Mouse (Mus musculus): ENCODE results near the gene Nudt1. TPM values are rescaled to one million over a fixed set of nuclear protein-coding genes. Genes with fewer than 3 reads are reported as not detected.

Gene Nudt1
- polyA plus RNA-seq, 1 experiment = 18.2 TPM

DNA sequence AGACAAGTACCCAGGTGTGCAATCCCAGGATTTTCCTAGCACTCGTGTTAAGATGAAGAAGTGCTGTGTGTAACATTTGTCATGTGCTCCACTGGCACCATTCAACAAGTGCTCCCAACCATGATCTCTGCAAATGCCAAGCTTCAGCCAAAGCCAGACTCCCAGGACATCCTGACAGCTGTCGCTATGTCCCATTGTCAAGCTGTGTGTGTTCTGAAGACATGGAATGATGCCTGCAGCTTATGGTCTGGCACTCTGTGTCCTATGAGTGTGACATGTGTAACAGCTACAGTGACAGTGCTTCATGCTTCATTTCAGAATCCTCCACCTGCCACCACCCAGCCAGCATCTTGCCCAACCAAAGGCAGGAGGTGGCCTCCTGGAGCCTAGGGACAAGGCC, 37.4 kb upstream of the Nudt1 start:
- Histone ChIP-seq H3K36me3 (ENCODE audit: control insufficient read depth, insufficient read depth) (no peaks in the 10 kb centered on the region), H3K4me3 (no peak overlapping the region), H3K79me2 (ENCODE audit: control insufficient read depth, insufficient read depth) (no peaks in the 10 kb centered on the region), H3ac (ENCODE audit: control insufficient read depth, insufficient read length) (no peak overlapping the region), H3K27me3 (ENCODE audit: control insufficient read depth, insufficient read depth, insufficient read length) (no peaks in the 10 kb centered on the region), H3K4me2 (ENCODE audit: low read depth) (no peak overlapping the region)
- TF ChIP-seq TCF12 (IDR thresholded peaks at IDR 0.05; ENCODE audit: insufficient read depth, poor library complexity, severe bottlenecking) = no peak
- TF ChIP-seq POLR2A (IDR thresholded peaks at IDR 0.05; ENCODE audit: insufficient read length, low read depth) = no peak
- TF ChIP-seq POLR2AphosphoS2 (IDR thresholded peaks at IDR 0.05; ENCODE audit: insufficient read length, low read depth) = no peak
- TF ChIP-seq E2F4 (IDR thresholded peaks at IDR 0.05; ENCODE audit: insufficient read depth) = no peak
- TF ChIP-seq MYOG (IDR thresholded peaks at IDR 0.05; ENCODE audit: control insufficient read depth in 1 of 3, insufficient read depth in 1 of 3, insufficient read length in 2 of 3, low read depth in 2 of 3) = peak in 1 of 3 experiments; percentile 14
- no peak for TF ChIP-seq REST (IDR thresholded peaks at IDR 0.05; ENCODE audit: insufficient read depth, insufficient read length)
- no peak for TF ChIP-seq SRF (IDR thresholded peaks at IDR 0.05; ENCODE audit: control insufficient read depth, insufficient read length, low read depth)
- TF ChIP-seq MYOD1 (IDR thresholded peaks at IDR 0.05; ENCODE audit: control insufficient read depth in 1 of 3, insufficient read length in 2 of 3, low read depth in 2 of 3) = peak in 1 of 3 experiments; percentile 10

DNA sequence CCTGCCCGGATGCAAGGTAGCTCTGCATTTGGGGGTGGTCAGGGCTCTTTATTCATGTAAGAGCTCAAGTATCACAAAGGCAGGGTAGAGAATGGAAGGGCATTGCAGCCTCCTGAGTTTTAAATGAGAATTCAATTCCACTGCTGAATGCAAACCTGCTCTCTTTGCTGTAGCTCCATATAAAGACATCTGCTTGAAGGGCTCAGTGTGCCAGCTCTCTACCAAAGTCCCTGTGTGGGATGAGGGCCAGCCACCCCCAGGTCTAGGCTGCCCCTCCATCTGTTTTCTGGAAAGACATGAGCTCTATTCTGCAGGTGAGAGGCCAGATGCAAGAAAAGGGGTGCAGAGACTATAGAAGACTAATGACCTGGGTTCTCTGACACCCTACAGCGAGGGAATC, 36.7 kb upstream of the Nudt1 start:
- no peak overlapping the region for H3ac ChIP-seq (ENCODE audit: control insufficient read depth, insufficient read length)
- H3K79me2 ChIP-seq (ENCODE audit: control insufficient read depth, insufficient read depth) = no peaks in the 10 kb centered on the region
- no peaks in the 10 kb centered on the region for H3K27me3 ChIP-seq (ENCODE audit: control insufficient read depth, insufficient read depth, insufficient read length)
- H3K4me3 ChIP-seq = no peak overlapping the region
- TF ChIP-seq TCF3 (IDR thresholded peaks at IDR 0.05; ENCODE audit: insufficient read length, low read depth) = no peak
- no peak for TF ChIP-seq MYOD1 (IDR thresholded peaks at IDR 0.05; ENCODE audit: control insufficient read depth in 1 of 3, insufficient read length in 2 of 3, low read depth in 2 of 3)
- no peak for TF ChIP-seq MYOG (IDR thresholded peaks at IDR 0.05; ENCODE audit: control insufficient read depth in 1 of 3, insufficient read depth in 1 of 3, insufficient read length in 2 of 3, low read depth in 2 of 3)
- TF ChIP-seq REST (IDR thresholded peaks at IDR 0.05; ENCODE audit: insufficient read depth, insufficient read length) = no peak
- no peak for TF ChIP-seq USF1 (IDR thresholded peaks at IDR 0.05; ENCODE audit: low read depth)
- TF ChIP-seq E2F4 (IDR thresholded peaks at IDR 0.05; ENCODE audit: insufficient read depth) = no peak
- TF ChIP-seq CEBPB (IDR thresholded peaks at IDR 0.05; ENCODE audit: insufficient read depth, poor library complexity, severe bottlenecking) = no peak
- no peak for TF ChIP-seq POLR2A (IDR thresholded peaks at IDR 0.05; ENCODE audit: insufficient read length, low read depth)
- no peak for TF ChIP-seq MAX (IDR thresholded peaks at IDR 0.05; ENCODE audit: low read depth)
- TF ChIP-seq POLR2AphosphoS2 (IDR thresholded peaks at IDR 0.05; ENCODE audit: insufficient read length, low read depth) = no peak
- TF ChIP-seq TCF12 (IDR thresholded peaks at IDR 0.05; ENCODE audit: insufficient read depth, poor library complexity, severe bottlenecking) = no peak
- TF ChIP-seq SRF (IDR thresholded peaks at IDR 0.05; ENCODE audit: control insufficient read depth, insufficient read length, low read depth) = no peak
- H3K4me2 ChIP-seq (ENCODE audit: low read depth) = no peak overlapping the region
- H3K36me3 ChIP-seq (ENCODE audit: control insufficient read depth, insufficient read depth) = no peaks in the 10 kb centered on the region

DNA sequence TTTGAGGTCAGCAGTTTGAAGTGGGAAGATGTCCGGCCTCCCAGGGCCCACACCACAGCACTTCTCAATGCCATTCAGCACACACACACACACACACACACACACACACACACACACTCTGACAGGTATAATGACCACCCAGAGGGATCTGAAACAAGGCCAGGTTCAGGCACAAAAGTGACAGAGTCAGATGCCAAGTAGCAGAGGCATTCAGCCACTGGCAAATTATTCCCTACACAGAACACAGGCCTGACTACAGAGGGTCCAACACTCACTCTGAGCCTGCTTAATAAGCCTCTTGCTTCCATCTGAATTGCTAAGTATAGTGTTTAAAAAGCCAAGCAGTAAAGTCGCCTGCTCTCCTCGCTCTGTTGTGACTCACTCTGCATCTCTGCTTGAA, 33.2 kb upstream of the Nudt1 start:
- Histone ChIP-seq H3K4me3 (no peak overlapping the region), H3K27me3 (ENCODE audit: control insufficient read depth, insufficient read depth, insufficient read length) (no peaks in the 10 kb centered on the region), H3K36me3 (ENCODE audit: control insufficient read depth, insufficient read depth) (no peaks in the 10 kb centered on the region), H3K79me2 (ENCODE audit: control insufficient read depth, insufficient read depth) (no peaks in the 10 kb centered on the region), H3K4me2 (ENCODE audit: low read depth) (no peak overlapping the region), H3ac (ENCODE audit: control insufficient read depth, insufficient read length) (no peak overlapping the region)
- no peak for TF ChIP-seq MYOD1 (IDR thresholded peaks at IDR 0.05; ENCODE audit: control insufficient read depth in 1 of 3, insufficient read length in 2 of 3, low read depth in 2 of 3)
- TF ChIP-seq SRF (IDR thresholded peaks at IDR 0.05; ENCODE audit: control insufficient read depth, insufficient read length, low read depth) = no peak
- no peak for TF ChIP-seq MAX (IDR thresholded peaks at IDR 0.05; ENCODE audit: low read depth)

DNA sequence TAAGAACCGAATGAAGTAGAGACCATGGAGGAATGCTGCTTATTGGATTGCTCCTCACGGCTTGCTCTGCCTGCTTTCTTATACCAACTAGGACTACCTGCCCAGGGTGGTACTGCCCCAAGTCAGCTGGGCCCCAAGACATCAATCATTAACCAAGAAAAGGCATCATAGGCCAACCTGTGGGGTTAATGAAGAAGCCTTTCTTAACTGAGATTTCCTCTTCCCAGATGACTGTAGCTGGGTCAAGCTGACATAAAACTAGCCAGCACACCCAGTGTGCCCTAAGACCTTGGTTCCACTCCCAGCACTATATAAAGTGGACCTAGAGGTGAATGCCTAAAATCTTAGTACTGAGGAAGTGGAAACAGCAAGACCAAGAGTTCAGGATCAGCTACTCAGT, 32.3 kb upstream of the Nudt1 start:
- Histone ChIP-seq H3K79me2 (ENCODE audit: control insufficient read depth, insufficient read depth) (no peaks in the 10 kb centered on the region), H3K4me3 (no peak overlapping the region), H3K4me2 (ENCODE audit: low read depth) (no peak overlapping the region), H3K36me3 (ENCODE audit: control insufficient read depth, insufficient read depth) (no peaks in the 10 kb centered on the region), H3ac (ENCODE audit: control insufficient read depth, insufficient read length) (no peak overlapping the region), H3K27me3 (ENCODE audit: control insufficient read depth, insufficient read depth, insufficient read length) (no peaks in the 10 kb centered on the region)
- TF ChIP-seq TCF3 (IDR thresholded peaks at IDR 0.05; ENCODE audit: insufficient read length, low read depth) (no peak), E2F4 (IDR thresholded peaks at IDR 0.05; ENCODE audit: insufficient read depth) (no peak), CEBPB (IDR thresholded peaks at IDR 0.05; ENCODE audit: insufficient read depth, poor library complexity, severe bottlenecking) (no peak), USF1 (IDR thresholded peaks at IDR 0.05; ENCODE audit: low read depth) (no peak), REST (IDR thresholded peaks at IDR 0.05; ENCODE audit: insufficient read depth, insufficient read length) (no peak), POLR2AphosphoS2 (IDR thresholded peaks at IDR 0.05; ENCODE audit: insufficient read length, low read depth) (no peak), MYOD1 (IDR thresholded peaks at IDR 0.05; ENCODE audit: control insufficient read depth in 1 of 3, insufficient read length in 2 of 3, low read depth in 2 of 3) (no peak), MYOG (IDR thresholded peaks at IDR 0.05; ENCODE audit: control insufficient read depth in 1 of 3, insufficient read depth in 1 of 3, insufficient read length in 2 of 3, low read depth in 2 of 3) (no peak), POLR2A (IDR thresholded peaks at IDR 0.05; ENCODE audit: insufficient read length, low read depth) (no peak), MAX (IDR thresholded peaks at IDR 0.05; ENCODE audit: low read depth) (no peak), TCF12 (IDR thresholded peaks at IDR 0.05; ENCODE audit: insufficient read depth, poor library complexity, severe bottlenecking) (no peak), SRF (IDR thresholded peaks at IDR 0.05; ENCODE audit: control insufficient read depth, insufficient read length, low read depth) (no peak)

DNA sequence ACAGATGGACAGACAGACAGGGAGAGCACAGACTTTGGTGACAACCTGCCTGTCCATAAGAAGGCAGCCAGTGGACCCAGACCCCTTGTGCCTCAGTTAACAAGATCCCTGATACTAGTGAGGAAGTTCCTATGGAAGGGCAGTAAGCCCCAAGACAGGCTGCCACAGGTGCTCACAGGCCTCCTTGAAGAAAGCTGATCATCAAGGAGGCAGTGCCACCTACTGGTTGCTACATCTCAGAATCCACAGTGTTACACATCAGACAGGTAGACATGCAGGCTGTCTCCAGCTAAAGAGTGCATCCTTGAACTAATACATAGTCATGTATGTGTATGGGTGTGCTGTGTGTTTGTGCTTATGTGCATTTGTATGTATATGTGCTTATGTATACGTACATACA, 29.3 kb upstream of the Nudt1 start:
- Histone ChIP-seq H3K4me3 (no peak overlapping the region), H3K36me3 (ENCODE audit: control insufficient read depth, insufficient read depth) (no peaks in the 10 kb centered on the region), H3K4me2 (ENCODE audit: low read depth) (no peak overlapping the region), H3K79me2 (ENCODE audit: control insufficient read depth, insufficient read depth) (no peaks in the 10 kb centered on the region), H3K27me3 (ENCODE audit: control insufficient read depth, insufficient read depth, insufficient read length) (no peaks in the 10 kb centered on the region), H3ac (ENCODE audit: control insufficient read depth, insufficient read length) (no peak overlapping the region)
- peak; percentile 86 to 96 (median 94) for TF ChIP-seq MYOD1 (IDR thresholded peaks at IDR 0.05; ENCODE audit: control insufficient read depth in 1 of 3, insufficient read length in 2 of 3, low read depth in 2 of 3)
- TF ChIP-seq CEBPB (IDR thresholded peaks at IDR 0.05; ENCODE audit: insufficient read depth, poor library complexity, severe bottlenecking) = no peak
- peak; percentile 8 for TF ChIP-seq SRF (IDR thresholded peaks at IDR 0.05; ENCODE audit: control insufficient read depth, insufficient read length, low read depth)
